Mouse (Mus musculus): ENCODE data around the gene Sec24d. TPM values are rescaled to one million over a fixed set of nuclear protein-coding genes. Genes with fewer than 3 reads are reported as not detected.

The Sec24d gene
- polyA plus RNA-seq, 1 experiment from 2014 or later, result 16.2 TPM

DNA sequence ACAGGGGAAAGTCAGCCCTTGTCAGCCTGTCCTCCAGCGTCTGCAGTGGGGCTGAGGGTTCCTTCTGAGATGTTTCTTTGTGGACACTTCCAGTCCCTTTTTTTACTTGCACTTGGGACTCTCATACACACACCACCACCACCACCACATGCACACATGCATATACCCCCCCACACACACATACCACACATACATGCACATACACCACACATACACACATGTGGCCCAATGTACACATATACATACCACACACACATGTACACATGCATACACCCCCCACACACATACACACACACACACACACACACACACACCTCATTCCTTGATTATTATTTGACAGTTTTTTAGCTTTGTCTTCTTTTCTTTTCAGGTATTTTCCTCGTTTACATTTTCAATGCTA lies 73.8 kb downstream of the Sec24d start:
- Histone ChIP-seq H3K27ac (ENCODE audit: low read length) (no peak overlapping the region), H3K4me2 (ENCODE audit: low read length) (no peak overlapping the region), H3K36me3 (ENCODE audit: control insufficient read depth, insufficient read depth, low read length) (no peaks in the 10 kb centered on the region), H3K27me3 (ENCODE audit: control insufficient read depth, insufficient read depth, low read depth, low read length) (no peaks in the 10 kb centered on the region), H3K4me1 (ENCODE audit: control insufficient read depth, insufficient read depth, low read length) (no peaks in the 10 kb centered on the region), H3K9me3 (replicated peaks; ENCODE audit: control insufficient read depth, low read length, poor library complexity, severe bottlenecking) (no peaks in the 10 kb centered on the region), H3K4me3 (ENCODE audit: low read depth, low read length) (no peak overlapping the region), H3K9ac (ENCODE audit: low read depth, low read length) (no peak overlapping the region)
- no peak for ATAC-seq
- WGBS, result 90% methylated on average over 2 of the region's 2 CpGs

DNA sequence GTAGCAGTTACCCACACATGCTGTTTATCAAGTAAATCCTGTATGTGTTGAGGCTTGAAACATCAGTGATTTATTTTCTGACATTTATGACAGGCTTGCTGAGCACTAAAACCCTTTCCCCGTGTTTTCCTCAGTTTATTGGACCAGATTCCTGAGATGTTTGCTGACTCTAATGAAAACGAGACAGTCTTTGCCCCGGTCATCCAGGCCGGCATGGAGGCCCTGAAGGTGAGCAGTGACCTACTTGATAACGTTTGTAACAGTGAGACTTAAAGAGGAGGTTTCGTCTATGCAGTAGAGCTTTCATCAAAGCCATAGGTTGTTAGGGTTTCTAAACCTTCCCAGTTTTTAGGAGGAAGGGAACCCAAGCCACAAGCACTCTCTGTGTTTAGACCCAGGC lies 76.4 kb downstream of the Sec24d start:
- Histone ChIP-seq H3K9me3 (replicated peaks; ENCODE audit: control insufficient read depth, low read length, poor library complexity, severe bottlenecking) (no peaks in the 10 kb centered on the region), H3K4me2 (ENCODE audit: low read length) (no peak overlapping the region), H3K27ac (ENCODE audit: low read length) (no peak overlapping the region), H3K4me1 (ENCODE audit: control insufficient read depth, insufficient read depth, low read length) (no peaks in the 10 kb centered on the region), H3K27me3 (ENCODE audit: control insufficient read depth, insufficient read depth, low read depth, low read length) (no peaks in the 10 kb centered on the region), H3K4me3 (ENCODE audit: low read depth, low read length) (no peak overlapping the region), H3K9ac (ENCODE audit: low read depth, low read length) (no peak overlapping the region), H3K36me3 (ENCODE audit: control insufficient read depth, insufficient read depth, low read length) (no peaks in the 10 kb centered on the region)
- WGBS, result 87% methylated on average over 6 of the region's 6 CpGs
- ATAC-seq, result no peak

GRCm38 (mm10) chr3:123348080-123348802 lies 81.0 kb downstream of the Sec24d start:
- Histone ChIP-seq H3K27me3 (ENCODE audit: control insufficient read depth, insufficient read depth, low read depth, low read length) (no peaks in the 10 kb centered on the region), H3K9me3 (replicated peaks; ENCODE audit: control insufficient read depth, low read length, poor library complexity, severe bottlenecking) (no peaks in the 10 kb centered on the region), H3K36me3 (ENCODE audit: control insufficient read depth, insufficient read depth, low read length) (no peaks in the 10 kb centered on the region), H3K4me1 (ENCODE audit: control insufficient read depth, insufficient read depth, low read length) (no peaks in the 10 kb centered on the region), H3K4me2 (ENCODE audit: low read length) (no peak overlapping the region), H3K9ac (ENCODE audit: low read depth, low read length) (no peak overlapping the region), H3K4me3 (ENCODE audit: low read depth, low read length) (no peak overlapping the region), H3K27ac (ENCODE audit: low read length) (no peak overlapping the region)
- WGBS, result 93% methylated on average over 12 of the region's 12 CpGs
- ATAC-seq, result no peak

GRCm38 (mm10) chr3:123350602-123351001 lies 83.3 kb downstream of the Sec24d start:
- Histone ChIP-seq H3K36me3 (ENCODE audit: control insufficient read depth, insufficient read depth, low read length) (no peaks in the 10 kb centered on the region), H3K4me1 (ENCODE audit: control insufficient read depth, insufficient read depth, low read length) (no peaks in the 10 kb centered on the region), H3K27me3 (ENCODE audit: control insufficient read depth, insufficient read depth, low read depth, low read length) (no peaks in the 10 kb centered on the region), H3K27ac (ENCODE audit: low read length) (no peak overlapping the region), H3K9ac (ENCODE audit: low read depth, low read length) (no peak overlapping the region), H3K4me3 (ENCODE audit: low read depth, low read length) (no peak overlapping the region), H3K9me3 (replicated peaks; ENCODE audit: control insufficient read depth, low read length, poor library complexity, severe bottlenecking) (no peaks in the 10 kb centered on the region), H3K4me2 (ENCODE audit: low read length) (no peak overlapping the region)
- ATAC-seq, result no peak
- 85% methylated on average over 8 of the region's 8 CpGs for WGBS

DNA sequence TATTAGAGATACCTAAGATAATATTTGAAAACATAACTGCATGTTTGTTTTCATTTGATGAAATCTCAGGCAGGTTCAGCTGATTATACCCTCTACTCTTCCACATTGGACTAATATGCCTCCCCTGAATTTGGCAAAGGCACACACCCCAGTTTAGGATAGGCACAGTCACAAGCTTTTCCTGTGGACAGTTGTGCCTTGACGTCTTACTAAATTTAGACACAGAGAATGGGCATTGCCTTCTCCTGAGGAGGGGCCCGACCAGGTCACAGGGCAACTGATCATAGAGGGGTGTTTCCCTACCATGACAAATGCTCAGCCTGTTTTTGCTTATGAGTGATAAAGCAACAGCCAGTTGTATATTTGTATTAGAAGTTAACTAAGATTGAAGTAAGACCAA lies 84.3 kb downstream of the Sec24d start:
- ATAC-seq, result no peak
- Histone ChIP-seq H3K9me3 (replicated peaks; ENCODE audit: control insufficient read depth, low read length, poor library complexity, severe bottlenecking) (no peaks in the 10 kb centered on the region), H3K4me3 (ENCODE audit: low read depth, low read length) (no peak overlapping the region), H3K36me3 (ENCODE audit: control insufficient read depth, insufficient read depth, low read length) (no peaks in the 10 kb centered on the region), H3K4me2 (ENCODE audit: low read length) (no peak overlapping the region), H3K9ac (ENCODE audit: low read depth, low read length) (no peak overlapping the region), H3K27ac (ENCODE audit: low read length) (no peak overlapping the region), H3K27me3 (ENCODE audit: control insufficient read depth, insufficient read depth, low read depth, low read length) (no peaks in the 10 kb centered on the region), H3K4me1 (ENCODE audit: control insufficient read depth, insufficient read depth, low read length) (no peaks in the 10 kb centered on the region)
- WGBS, result 84% methylated on average over 2 of the region's 2 CpGs

DNA sequence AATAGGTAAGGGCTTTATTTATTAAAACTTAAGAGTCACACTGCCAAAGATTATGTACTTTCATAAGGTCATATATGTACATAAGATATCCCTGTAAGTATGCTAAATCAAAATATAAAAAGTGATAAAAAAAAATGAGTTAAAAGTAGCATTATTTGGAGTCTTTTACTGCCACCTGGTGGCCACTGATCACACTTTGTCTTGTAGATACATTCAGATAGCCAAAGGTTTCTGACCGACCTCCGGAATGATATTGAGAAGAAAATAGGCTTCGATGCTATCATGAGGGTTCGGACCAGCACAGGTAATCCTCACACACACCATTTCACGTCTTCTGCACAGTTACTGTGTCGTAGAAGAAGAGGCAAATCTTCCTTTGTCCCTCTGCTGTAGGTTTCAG lies 85.9 kb downstream of the Sec24d start:
- WGBS, result 64% methylated on average over 6 of the region's 6 CpGs
- Histone ChIP-seq H3K9me3 (replicated peaks; ENCODE audit: control insufficient read depth, low read length, poor library complexity, severe bottlenecking) (no peaks in the 10 kb centered on the region), H3K27ac (ENCODE audit: low read length) (no peak overlapping the region), H3K27me3 (ENCODE audit: control insufficient read depth, insufficient read depth, low read depth, low read length) (no peaks in the 10 kb centered on the region), H3K4me1 (ENCODE audit: control insufficient read depth, insufficient read depth, low read length) (no peaks in the 10 kb centered on the region), H3K4me2 (ENCODE audit: low read length) (no peak overlapping the region), H3K9ac (ENCODE audit: low read depth, low read length) (no peak overlapping the region), H3K36me3 (ENCODE audit: control insufficient read depth, insufficient read depth, low read length) (no peaks in the 10 kb centered on the region), H3K4me3 (ENCODE audit: low read depth, low read length) (no peak overlapping the region)
- 0 out of 2 replicates have a peak, but pooled peaks have one; percentile 39 for ATAC-seq

DNA sequence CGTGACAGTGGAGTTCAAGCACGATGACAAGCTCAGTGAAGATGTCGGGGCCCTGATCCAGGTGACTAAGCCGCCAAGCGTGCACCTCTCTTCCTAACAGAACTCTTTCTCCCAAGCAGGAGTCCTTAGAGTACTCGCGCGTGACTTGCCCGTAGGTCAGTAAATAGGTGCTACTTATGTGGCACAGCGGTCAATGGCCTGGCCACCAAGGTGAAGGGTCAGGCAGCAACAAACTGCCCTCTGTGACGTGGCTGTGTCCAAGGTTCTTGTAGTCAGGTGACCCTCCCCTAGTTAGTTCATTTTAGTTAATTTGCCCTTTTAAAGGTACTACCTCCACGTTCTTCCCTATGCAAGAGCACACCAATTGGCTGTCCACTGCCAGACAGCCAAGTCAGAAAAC lies 86.4 kb downstream of the Sec24d start:
- no peak overlapping the region for H3K9ac ChIP-seq (ENCODE audit: low read depth, low read length)
- ATAC-seq, result no peak
- no peak overlapping the region for H3K4me3 ChIP-seq (ENCODE audit: low read depth, low read length)
- H3K36me3 ChIP-seq (ENCODE audit: control insufficient read depth, insufficient read depth, low read length), result no peaks in the 10 kb centered on the region
- H3K4me1 ChIP-seq (ENCODE audit: control insufficient read depth, insufficient read depth, low read length), result no peaks in the 10 kb centered on the region
- H3K27ac ChIP-seq (ENCODE audit: low read length), result no peak overlapping the region
- no peaks in the 10 kb centered on the region for H3K27me3 ChIP-seq (ENCODE audit: control insufficient read depth, insufficient read depth, low read depth, low read length)
- H3K9me3 ChIP-seq (replicated peaks; ENCODE audit: control insufficient read depth, low read length, poor library complexity, severe bottlenecking), result no peaks in the 10 kb centered on the region
- WGBS, result 92% methylated on average over 12 of the region's 12 CpGs
- H3K4me2 ChIP-seq (ENCODE audit: low read length), result no peak overlapping the region

GRCm38 (mm10) chr3:123354388-123354787 lies 87.1 kb downstream of the Sec24d start:
- Histone ChIP-seq H3K27me3 (ENCODE audit: control insufficient read depth, insufficient read depth, low read depth, low read length) (no peaks in the 10 kb centered on the region), H3K9me3 (replicated peaks; ENCODE audit: control insufficient read depth, low read length, poor library complexity, severe bottlenecking) (no peaks in the 10 kb centered on the region), H3K4me1 (ENCODE audit: control insufficient read depth, insufficient read depth, low read length) (no peaks in the 10 kb centered on the region), H3K4me2 (ENCODE audit: low read length) (no peak overlapping the region), H3K27ac (ENCODE audit: low read length) (no peak overlapping the region), H3K9ac (ENCODE audit: low read depth, low read length) (no peak overlapping the region), H3K36me3 (ENCODE audit: control insufficient read depth, insufficient read depth, low read length) (no peaks in the 10 kb centered on the region), H3K4me3 (ENCODE audit: low read depth, low read length) (no peak overlapping the region)
- no peak for ATAC-seq
- WGBS, result 95% methylated on average over 9 of the region's 9 CpGs

DNA sequence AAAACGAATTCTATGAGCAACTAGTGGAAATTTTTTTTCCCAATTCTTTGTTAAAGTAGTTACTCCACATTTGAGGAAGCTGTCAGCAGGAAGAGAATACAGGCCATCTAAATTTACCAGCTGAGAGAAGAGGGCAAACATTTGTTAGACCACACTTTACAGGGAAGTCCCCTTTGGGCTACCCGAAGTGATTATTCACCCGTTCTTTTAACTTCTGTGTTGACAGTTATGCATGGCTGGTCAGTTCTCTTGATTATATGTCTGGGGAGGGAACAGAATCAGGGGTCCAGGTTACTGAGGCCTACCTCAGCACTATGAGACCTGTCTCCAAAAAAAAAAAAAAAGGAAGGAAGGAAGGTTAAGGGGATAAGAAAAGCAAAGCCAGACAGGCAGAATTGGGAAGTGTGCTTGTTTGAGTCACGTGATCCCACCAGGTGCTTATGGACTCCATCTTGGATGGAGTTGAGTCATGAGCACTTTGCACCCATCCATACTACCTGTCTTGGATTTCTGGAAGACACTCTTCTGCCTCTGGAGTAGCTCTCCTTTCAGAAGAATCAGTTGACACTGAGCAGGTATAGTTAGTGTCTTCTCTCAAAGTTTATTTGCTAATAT lies 89.2 kb downstream of the Sec24d start:
- Histone ChIP-seq H3K4me1 (ENCODE audit: control insufficient read depth, insufficient read depth, low read length) (no peaks in the 10 kb centered on the region), H3K9ac (ENCODE audit: low read depth, low read length) (no peak overlapping the region), H3K4me3 (ENCODE audit: low read depth, low read length) (no peak overlapping the region), H3K27me3 (ENCODE audit: control insufficient read depth, insufficient read depth, low read depth, low read length) (no peaks in the 10 kb centered on the region), H3K27ac (ENCODE audit: low read length) (no peak overlapping the region), H3K9me3 (replicated peaks; ENCODE audit: control insufficient read depth, low read length, poor library complexity, severe bottlenecking) (no peaks in the 10 kb centered on the region), H3K36me3 (ENCODE audit: control insufficient read depth, insufficient read depth, low read length) (no peaks in the 10 kb centered on the region), H3K4me2 (ENCODE audit: low read length) (no peak overlapping the region)
- WGBS, result 79% methylated on average over 4 of the region's 4 CpGs
- ATAC-seq, result no peak

All from midbrain, embryonic 16.5 days (tissue).